Mouse (Mus musculus) lung, adult 2 months (tissue): ENCODE measurements around the gene Astn2.

ENCODE experiments used
- CTCF ChIP-seq: fragments of 200-500 bp; IDR thresholded peaks from 2 replicates; pipeline ENCODE4 v1.5.1; 2011; ENCODE audit warnings: mild to moderate bottlenecking, low read length, control low read depth; ENCODE audit not compliant: insufficient read depth
- POLR2A ChIP-seq: fragments of 200-500 bp; IDR thresholded peaks from 2 replicates; pipeline ENCODE4 v1.6.1; 2011; ENCODE audit warnings: low read depth, mild to moderate bottlenecking, control low read depth, low read length, borderline replicate concordance; ENCODE audit errors: extremely low read depth

DNA sequence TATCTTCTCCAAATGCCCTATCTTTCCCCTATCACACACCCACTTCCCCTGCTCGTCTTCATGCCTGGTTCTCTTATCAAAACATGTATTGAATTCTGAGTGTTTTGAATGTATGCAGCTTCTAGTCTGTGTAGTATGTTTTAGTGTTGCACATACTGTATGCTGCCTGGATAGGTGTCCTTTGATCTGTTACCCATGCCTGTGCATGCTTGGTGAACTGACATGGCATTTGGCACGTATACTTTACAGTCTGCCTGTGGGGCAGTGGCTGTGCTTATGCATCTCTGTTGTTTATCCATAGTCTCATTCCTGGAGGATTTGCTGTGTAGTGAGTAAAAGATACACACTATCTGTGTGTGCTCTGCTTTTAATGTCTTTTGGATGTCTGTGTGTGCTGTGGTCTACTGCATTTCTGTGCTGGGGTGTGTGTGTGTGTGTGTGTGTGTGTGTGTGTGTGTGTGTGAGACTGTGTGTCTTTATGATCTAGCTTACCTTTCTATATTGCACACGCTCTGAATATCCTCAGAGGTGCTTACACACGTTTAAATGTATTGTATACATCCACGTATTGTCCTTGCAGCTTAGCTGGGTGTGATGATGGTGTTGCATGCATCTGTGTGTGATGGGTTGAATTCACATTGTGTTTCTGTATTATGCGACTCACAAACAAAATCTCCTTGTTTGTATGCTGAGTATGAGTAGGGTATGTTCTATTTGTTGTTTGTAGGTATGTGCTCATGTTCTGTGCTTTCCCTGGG is 908.5 kb downstream of the Astn2 start:
- TF ChIP-seq POLR2A (no peak), CTCF (no peak)
